Mouse (Mus musculus) induced T-regulatory cell, adult 2 months (primary cell): Measurements from ENCODE around the gene Miip.
"Not testable (repeated sequence)": the region's sequence is repeated elsewhere in the genome, so short reads cannot be mapped to it uniquely, and the experiment has no call there.

Experiments
- DNase-seq: peaks from one replicate; pipeline ENCODE4 v3.0.0-alpha.2; 2012; ENCODE audit warnings: low read depth

The Miip gene

DNA sequence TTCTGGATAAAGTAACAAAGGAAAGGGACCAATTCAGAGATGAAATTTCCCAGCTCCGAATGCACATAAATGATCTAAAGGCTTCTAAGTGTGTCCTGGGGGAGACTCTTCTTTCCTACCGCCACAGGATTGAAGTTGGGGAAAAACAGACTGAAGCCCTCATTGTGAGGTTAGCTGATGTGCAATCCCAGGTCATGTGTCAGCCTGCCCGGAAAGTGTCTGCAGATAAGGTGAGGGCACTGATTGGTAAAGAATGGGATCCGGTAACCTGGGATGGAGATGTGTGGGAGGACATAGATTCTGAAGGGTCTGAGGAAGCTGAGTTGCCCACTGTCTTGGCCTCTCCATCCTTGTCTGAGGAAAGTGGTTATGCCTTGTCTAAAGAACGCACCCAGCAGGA lies 622 bp upstream of the Miip start:
- peak; percentile 40 for DNase-seq

- DNase-seq, result peak; percentile 29
Measured at GRCm38 (mm10) chr4:147867563-147868449, 810 bp downstream of the Miip start.

DNA sequence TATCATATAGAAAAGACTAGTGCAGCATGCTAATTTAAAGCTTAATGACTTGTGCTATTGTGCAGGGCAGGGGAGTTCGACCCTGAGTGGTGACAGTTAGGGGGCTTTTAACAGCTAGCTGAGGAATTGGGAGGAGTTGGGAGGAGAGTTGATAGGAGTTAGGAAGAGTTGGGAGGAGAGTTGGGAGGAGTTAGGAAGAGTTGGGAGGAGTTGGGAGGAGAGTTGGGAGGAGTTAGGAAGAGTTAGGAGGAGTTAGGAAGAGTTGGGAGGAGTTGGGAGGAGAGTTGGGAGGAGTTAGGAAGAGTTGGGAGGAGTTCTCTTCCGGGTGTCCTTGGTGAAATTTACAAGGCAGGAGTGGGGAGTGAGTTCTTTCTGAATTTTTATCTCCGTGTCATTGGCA lies 1.8 kb downstream of the Miip start:
- not testable (repeated sequence) for DNase-seq

GRCm38 (mm10) chr4:147866056-147866455 lies 2.6 kb downstream of the Miip start:
- DNase-seq, result no peak

DNA sequence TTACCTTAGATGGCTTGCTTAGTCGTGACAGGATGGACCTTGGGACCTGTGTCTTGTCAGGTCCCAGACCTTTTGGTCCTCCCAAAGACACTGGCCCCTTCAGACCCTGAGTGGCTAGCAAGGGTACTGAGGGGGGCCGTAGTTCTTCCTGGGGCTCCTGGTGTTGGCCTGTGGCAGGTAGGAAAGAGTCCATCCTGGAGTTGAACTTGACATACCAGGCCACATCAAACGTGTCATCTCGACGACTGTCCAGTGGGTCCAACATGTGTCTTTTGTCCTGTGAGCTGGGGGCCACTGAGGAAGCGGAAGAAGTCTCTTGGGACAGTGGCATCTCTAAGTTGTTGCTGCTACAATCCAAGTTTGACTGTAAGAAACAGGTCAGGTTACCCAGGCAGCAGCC lies 3.0 kb downstream of the Miip start:
- no peak for DNase-seq

GRCm38 (mm10) chr4:147862051-147862450 lies 6.6 kb downstream of the Miip start:
- DNase-seq, result no peak

- DNase-seq, result no peak
Measured at GRCm38 (mm10) chr4:147850776-147851175, 17.8 kb downstream of the Miip start.

- DNase-seq, result no peak
Measured at GRCm38 (mm10) chr4:147848584-147848991, 20.0 kb downstream of the Miip start.

DNA sequence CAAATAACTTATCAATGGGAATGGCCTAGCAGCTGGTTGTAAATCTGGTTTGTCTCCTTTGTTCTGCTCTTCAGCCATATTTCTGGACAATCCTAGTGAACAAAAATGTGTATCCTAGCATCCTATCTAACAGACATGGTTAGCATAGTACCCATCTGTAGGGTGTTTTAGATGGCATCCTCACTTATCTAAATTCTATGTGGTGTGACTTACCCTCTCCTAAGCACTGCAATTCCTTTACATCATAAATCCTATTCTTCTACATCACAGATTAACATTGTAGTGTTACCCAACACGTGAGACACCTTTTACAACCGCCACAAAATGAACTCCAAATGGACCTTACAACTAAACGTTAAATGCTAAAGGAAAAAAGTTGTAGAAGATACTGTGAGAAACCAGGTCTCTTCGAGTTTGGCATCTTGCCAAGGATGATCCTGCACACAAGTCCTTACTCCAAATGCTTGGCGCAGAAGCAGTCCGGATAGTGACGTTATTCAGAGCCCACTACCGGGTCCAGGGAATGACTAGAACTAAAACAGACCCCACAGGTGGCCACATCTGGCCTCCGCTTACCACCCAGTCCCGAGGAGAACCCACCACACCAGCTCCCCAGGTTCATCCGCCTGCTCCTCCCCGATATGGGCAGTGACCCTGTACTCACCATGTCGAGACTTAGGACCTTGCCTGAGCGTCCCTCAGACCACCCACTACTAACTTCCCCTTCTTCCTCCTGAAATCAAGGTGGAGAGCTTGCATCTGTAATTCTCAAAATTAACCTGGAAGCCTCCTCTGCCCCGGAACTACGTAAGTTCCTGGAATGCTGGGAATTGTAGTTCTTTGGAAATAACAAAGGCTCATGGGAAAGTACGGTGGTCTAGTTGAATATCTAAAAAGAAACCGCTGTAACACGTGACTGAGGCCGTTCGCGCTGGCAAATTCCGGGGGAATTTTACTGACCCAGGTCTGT lies 20.7 kb downstream of the Miip start, which contains the start of gene Zfp933:
Gene Zfp933 (minus strand): TSS at position 753 of the 970 bp plus-strand sequence.
- DNase-seq, result peak; percentile 90

- no peak for DNase-seq
Measured at GRCm38 (mm10) chr4:147842871-147843270, 25.7 kb downstream of the Miip start.

DNA sequence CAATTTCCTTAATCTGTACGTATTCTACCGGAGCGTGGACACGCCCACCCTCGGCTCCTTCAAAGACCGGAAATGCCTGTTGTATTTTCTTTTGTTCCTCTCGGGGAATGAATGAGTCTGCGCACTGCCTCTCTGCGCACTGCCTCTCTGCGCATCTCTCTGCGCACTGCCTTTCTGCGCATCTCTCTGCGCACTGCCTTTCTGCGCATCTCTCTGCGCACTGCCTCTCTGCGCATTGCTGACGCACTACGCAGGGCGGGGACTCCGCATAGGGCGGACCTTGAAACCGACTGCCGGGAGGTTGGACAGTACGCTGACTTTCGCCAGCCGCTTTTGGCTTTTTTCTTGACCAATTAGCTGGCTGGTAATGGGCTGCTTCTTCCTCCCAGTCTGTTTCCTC lies 29.3 kb downstream of the Miip start:
- not testable (repeated sequence) for DNase-seq

DNA sequence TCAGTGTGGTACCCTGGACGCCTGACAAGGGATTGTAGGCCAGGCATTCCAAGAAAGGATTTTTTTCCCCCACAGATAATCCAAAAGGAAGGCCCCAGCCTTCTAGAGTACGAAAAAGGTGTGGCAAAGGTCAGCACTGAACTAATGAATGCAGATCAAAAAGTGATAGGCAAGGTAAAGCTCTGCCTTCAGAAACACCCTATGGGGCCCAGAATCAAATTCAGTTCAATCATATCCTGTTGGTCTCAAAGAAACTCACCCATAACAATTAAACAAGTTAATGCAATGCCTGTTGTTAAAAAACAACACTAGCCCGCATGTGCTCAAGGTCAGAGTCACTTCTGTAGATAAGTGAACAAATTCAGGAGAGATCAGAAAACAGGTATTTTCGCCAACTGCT lies 44.2 kb downstream of the Miip start:
- DNase-seq, result no peak

DNA sequence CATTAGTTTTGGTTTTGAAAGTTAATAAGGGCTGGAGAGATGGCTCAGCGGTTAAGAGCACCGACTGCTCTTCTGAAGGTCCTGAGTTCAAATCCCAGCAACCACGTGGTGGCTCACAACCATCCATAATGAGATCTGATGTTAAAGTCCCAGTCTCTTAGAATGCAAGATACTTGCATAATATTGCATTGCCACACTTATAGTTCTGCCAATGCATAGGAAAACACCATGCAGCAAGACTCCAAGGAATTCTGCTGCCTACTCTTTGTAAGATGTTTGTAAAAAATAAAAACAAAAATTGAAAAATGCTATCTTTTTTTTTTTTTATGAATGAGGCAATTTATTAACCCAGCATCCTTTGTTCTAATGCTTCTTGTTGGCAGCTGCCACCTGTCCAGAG lies 47.2 kb downstream of the Miip start:
- DNase-seq, result not testable (repeated sequence)

- DNase-seq, result not testable (repeated sequence)
Measured at GRCm38 (mm10) chr4:147819659-147820058, 49.0 kb downstream of the Miip start.

GRCm38 (mm10) chr4:147814592-147815167 lies 53.9 kb downstream of the Miip start:
- DNase-seq, result peak; percentile 86

DNA sequence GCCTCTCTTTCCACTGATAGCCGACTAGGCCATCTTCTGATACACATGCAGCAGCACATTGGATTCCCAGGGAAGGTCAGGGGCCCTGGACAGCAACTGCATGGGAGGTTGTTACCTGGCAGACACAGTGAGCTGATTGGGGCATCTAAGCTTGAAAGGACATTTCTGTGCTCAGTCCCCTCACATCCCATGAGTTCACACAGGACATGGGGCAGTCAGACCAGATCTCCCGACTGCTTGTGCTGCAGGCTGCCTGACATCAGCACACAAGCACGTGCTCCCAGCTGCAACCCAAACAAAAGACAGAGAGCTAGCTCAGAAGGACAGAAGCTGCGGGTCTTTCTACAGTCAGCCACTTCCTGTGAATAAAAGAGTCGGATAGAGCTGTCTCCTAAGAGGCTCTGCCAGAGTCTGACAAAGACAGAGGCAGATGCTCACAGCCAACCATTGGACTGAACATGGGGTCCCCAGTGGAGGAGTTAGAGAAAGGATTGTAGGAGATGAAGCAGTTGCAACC lies 55.3 kb downstream of the Miip start:
- peak; percentile 37 for DNase-seq
